Mouse (Mus musculus) kidney, adult 2 months (tissue): ENCODE data around the gene Rspo3. TPM values are rescaled to one million over a fixed set of nuclear protein-coding genes. Genes with fewer than 3 reads are reported as not detected.

Experiments used
- DNase-seq: peaks from one replicate; pipeline ENCODE4 v3.0.0; 2021
- H3K27ac ChIP-seq: fragments of 200-500 bp; 2 replicates; pipeline ENCODE4 v1.5.1; 2012; ENCODE audit warnings: low read depth, low read length, control low read depth, inconsistent platforms; ENCODE audit not compliant: insufficient read depth
- H3K27me3 ChIP-seq: fragments of 200-500 bp; replicated peaks from 2 replicates; pipeline ENCODE4 v1.6.1; 2012; ENCODE audit warnings: mild to moderate bottlenecking, moderate library complexity, low read length, inconsistent platforms; ENCODE audit not compliant: control insufficient read depth, insufficient read depth
- H3K36me3 ChIP-seq: fragments of 200-500 bp; 2 replicates; pipeline ENCODE4 v1.6.1; 2012; ENCODE audit warnings: mild to moderate bottlenecking, moderate library complexity, low read length, inconsistent platforms; ENCODE audit not compliant: control insufficient read depth, insufficient read depth
- H3K4me1 ChIP-seq: fragments of 200-500 bp; 2 replicates; pipeline ENCODE4 v1.6.1; 2011; ENCODE audit warnings: low read length; ENCODE audit not compliant: control insufficient read depth, insufficient read depth
- H3K4me3 ChIP-seq: fragments of 200-500 bp; 2 replicates; pipeline ENCODE4 v1.5.1; 2011; ENCODE audit warnings: mild to moderate bottlenecking, low read depth, low read length, control low read depth; ENCODE audit not compliant: insufficient read depth
- CTCF ChIP-seq: fragments of 200-500 bp; conservative IDR thresholded peaks from 2 replicates; pipeline ENCODE4 v1.5.1; 2011; ENCODE audit warnings: low read depth, mild to moderate bottlenecking, control low read depth, low read length, moderate library complexity, mixed read lengths; ENCODE audit not compliant: insufficient read depth, insufficient read length
- POLR2A ChIP-seq: fragments of 200-500 bp; IDR thresholded peaks from one replicate; pipeline ENCODE4 v1.6.1; 2011; ENCODE audit warnings: low read depth, low read length, control low read depth
- WGBS: fragments of 180-500 bp; shearing (Covaris S2); methylation state at CpG from one replicate; pipeline ENCODE4 v1.1.7; 2018; 5-methylcytosine and 5-hydroxymethylcytosine counted together
- polyA plus RNA-seq: library from polyadenylated mRNA; depleted of rRNA; stranded (reverse); fragments of >200 nt; gene quantifications from 2 replicates; pipeline ENCODE4 v1.2.3, GENCODE M21; 2012

Gene Rspo3
- polyA plus RNA-seq, 1 experiment = 0.59 TPM

GRCm38 (mm10) chr10:29534830-29535227, 838 bp downstream of the Rspo3 start:
- 1% methylated on average over 7 of the region's 7 CpGs for WGBS
- H3K4me1 ChIP-seq = no peaks in the 10 kb centered on the region
- no peaks in the 10 kb centered on the region; the same call in 1 of the 2 replicates for H3K27me3 ChIP-seq
- H3K27ac ChIP-seq = no peak overlapping the region
- H3K4me3 ChIP-seq = 0 out of 2 replicates have a peak overlapping the region, but pooled peaks have one; percentile 15
- no peaks in the 10 kb centered on the region for H3K36me3 ChIP-seq
- TF ChIP-seq CTCF (no peak), POLR2A (no peak)
- no peak for DNase-seq

- no peaks in the 10 kb centered on the region for H3K27me3 ChIP-seq
- DNase-seq = peak; percentile 3
- 0 out of 2 replicates have a peak overlapping the region, but pooled peaks have one; percentile 15 for H3K4me3 ChIP-seq
- H3K4me1 ChIP-seq = no peaks in the 10 kb centered on the region
- H3K36me3 ChIP-seq = no peaks in the 10 kb centered on the region
- WGBS = 5% methylated on average over 24 of the region's 24 CpGs
- TF ChIP-seq CTCF = no peak
- no peak for TF ChIP-seq POLR2A
- H3K27ac ChIP-seq = no peak overlapping the region
Observed at GRCm38 (mm10) chr10:29533846-29534829, 1.5 kb downstream of the Rspo3 start.

- WGBS = 1% methylated on average over 30 of the region's 30 CpGs
- peak; percentile 73 for DNase-seq
- H3K4me3 ChIP-seq = 0 out of 2 replicates have a peak overlapping the region, but pooled peaks have one; percentile 12
- no peaks in the 10 kb centered on the region for H3K36me3 ChIP-seq
- no peaks in the 10 kb centered on the region for H3K4me1 ChIP-seq
- H3K27me3 ChIP-seq = no peaks in the 10 kb centered on the region
- TF ChIP-seq POLR2A (no peak), CTCF (peak; percentile 61)
- no peak overlapping the region for H3K27ac ChIP-seq
Observed at GRCm38 (mm10) chr10:29532821-29533715, 2.6 kb downstream of the Rspo3 start.

- WGBS = 84% methylated on average over 1 of the region's 1 CpGs
- no peak overlapping the region for H3K4me3 ChIP-seq
Observed at GRCm38 (mm10) chr10:29513563-29513962, 22.1 kb downstream of the Rspo3 start.

GRCm38 (mm10) chr10:29508167-29508566, 27.5 kb downstream of the Rspo3 start:
- Histone ChIP-seq H3K27me3 (no peaks in the 10 kb centered on the region), H3K27ac (no peak overlapping the region), H3K4me3 (no peak overlapping the region), H3K4me1 (no peaks in the 10 kb centered on the region), H3K36me3 (no peaks in the 10 kb centered on the region)
- DNase-seq = no peak
- WGBS = 61% methylated on average over 2 of the region's 2 CpGs
- no peak for TF ChIP-seq POLR2A
- no peak for TF ChIP-seq CTCF

More at GRCm38 (mm10) chr10:29513563-29513962, 22.1 kb downstream of the Rspo3 start:
- TF ChIP-seq POLR2A (no peak), CTCF (no peak)
- H3K27me3 ChIP-seq = no peaks in the 10 kb centered on the region
- H3K27ac ChIP-seq = no peak overlapping the region
- H3K4me1 ChIP-seq = no peaks in the 10 kb centered on the region
- no peak for DNase-seq
- H3K36me3 ChIP-seq = no peaks in the 10 kb centered on the region

GRCm38 (mm10) chr10:29497205-29497822, 38.4 kb downstream of the Rspo3 start:
- Histone ChIP-seq H3K27ac (no peak overlapping the region), H3K4me1 (no peaks in the 10 kb centered on the region), H3K36me3 (no peaks in the 10 kb centered on the region), H3K27me3 (no peaks in the 10 kb centered on the region), H3K4me3 (no peak overlapping the region)
- DNase-seq = no peak
- TF ChIP-seq POLR2A (no peak), CTCF (no peak)
- 75% methylated on average over 3 of the region's 3 CpGs for WGBS

GRCm38 (mm10) chr10:29493996-29494395, 41.7 kb downstream of the Rspo3 start:
- Histone ChIP-seq H3K27me3 (no peaks in the 10 kb centered on the region), H3K27ac (no peak overlapping the region), H3K36me3 (no peaks in the 10 kb centered on the region), H3K4me1 (no peaks in the 10 kb centered on the region), H3K4me3 (no peak overlapping the region)
- DNase-seq = peak; percentile 3
- WGBS = 61% methylated on average over 1 of the region's 1 CpGs
- TF ChIP-seq POLR2A (no peak), CTCF (no peak)
